Mouse (Mus musculus) CD4-positive naive resting alpha-beta T cell, adult 76 days (primary cell): ENCODE results near the gene Upb1. TPM values are rescaled to one million over a fixed set of nuclear protein-coding genes. Genes with fewer than 3 reads are reported as not detected.

Source experiments
- total RNA-seq: library from RNA; stranded (reverse); gene quantifications from one replicate; pipeline ENCODE4 v1.2.4, GENCODE M21; 2023

Upb1 gene
- total RNA-seq: not detected

DNA sequence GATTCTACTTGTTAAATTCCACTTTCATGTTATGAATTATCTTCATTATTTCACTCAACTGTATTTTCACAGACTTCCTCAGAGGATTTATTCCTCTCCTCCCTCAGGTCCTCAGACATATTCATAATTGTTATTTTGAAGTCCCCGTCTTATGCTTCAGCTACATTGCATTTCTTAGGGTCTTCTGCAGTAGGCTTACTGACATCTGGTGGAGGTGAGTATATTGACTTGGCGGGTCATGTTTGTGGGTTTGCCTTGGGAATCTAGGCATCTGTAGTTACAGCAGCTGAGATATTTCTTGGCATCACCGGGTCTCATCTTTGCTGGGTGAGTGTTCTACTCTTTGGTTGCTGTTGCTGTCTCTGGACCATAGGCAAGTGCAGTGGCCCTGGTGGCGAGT lies at the start of gene Upb1:
Gene Upb1, plus strand, starts transcription at position 158 of the 400 bp plus-strand sequence.

Other genes with a start within 250 kb of the Upb1 start
- 86.4 TPM for gene Specc1l, start 189.0 kb upstream of the Upb1 start, total RNA-seq
- 16.9 TPM for gene Adora2a, start 84.2 kb upstream of the Upb1 start, total RNA-seq
- gene Snrpd3, start 116.4 kb downstream of the Upb1 start, total RNA-seq: 116 TPM
- 45.1 TPM for gene Gucd1, start 116.9 kb downstream of the Upb1 start, total RNA-seq
- gene Lrrc75b, start 159.2 kb downstream of the Upb1 start, total RNA-seq: 4.3 TPM
- gene Ggt1, start 160.5 kb downstream of the Upb1 start, total RNA-seq: 21.5 TPM
- 28.1 TPM for gene Ggt5, start 188.2 kb downstream of the Upb1 start, total RNA-seq
- 4.5 TPM for gene Susd2, start 242.9 kb downstream of the Upb1 start, total RNA-seq